Mouse (Mus musculus) thymus, postnatal 0 days (tissue): ENCODE measurements at regions not wholly inside any gene's neighbourhood (a gene's known extent, or its start where the extent isn't known, plus 50 kb on each side); places are given as distances from the start of the nearest gene placed in this dataset.

Source experiments
- DNase-seq: peaks from one replicate; pipeline ENCODE4 v3.0.0-alpha.2; 2015; ENCODE audit warnings: low spot score

DNA sequence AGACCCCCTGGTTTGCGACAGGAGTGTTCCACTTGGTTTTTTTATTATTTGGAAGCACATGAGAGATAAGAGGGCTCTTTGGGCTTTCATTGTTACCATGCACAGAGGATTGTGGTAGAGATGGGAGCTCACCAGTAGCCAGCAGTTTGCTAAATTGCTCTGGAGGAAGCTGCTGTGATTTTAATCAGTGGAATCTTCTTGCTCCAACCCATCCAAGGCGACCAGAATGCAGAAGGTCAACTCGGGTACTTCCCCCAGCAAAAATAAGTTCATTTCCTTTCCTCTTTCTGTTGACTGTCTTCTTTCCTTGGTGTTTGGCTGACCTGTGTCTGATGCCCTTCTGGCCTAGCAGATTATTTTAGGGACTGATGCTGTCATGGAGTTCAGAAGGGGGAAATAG, 184.9 kb downstream of the Foxo1 start:
- no peak for DNase-seq

DNA sequence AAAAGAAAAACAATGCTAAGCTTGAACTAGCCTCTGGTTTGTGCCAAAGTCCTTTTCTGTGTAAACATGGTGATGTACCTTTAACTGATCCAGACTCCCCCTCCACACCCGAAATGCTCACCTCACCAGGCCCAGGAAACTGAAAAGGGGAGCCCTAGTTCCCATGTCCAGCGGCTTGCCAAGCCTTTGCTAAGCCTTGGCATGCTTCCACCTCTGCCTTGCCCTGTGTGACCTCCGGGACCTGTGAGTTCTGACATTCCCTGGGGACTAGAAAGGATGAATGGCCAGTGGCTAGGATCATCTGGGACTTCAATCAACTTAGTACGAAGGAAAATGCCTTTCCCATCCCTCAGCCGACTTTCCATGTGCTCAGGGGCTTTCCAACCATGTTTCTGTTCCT, 184.2 kb downstream of the Foxo1 start:
- DNase-seq, result no peak

DNA sequence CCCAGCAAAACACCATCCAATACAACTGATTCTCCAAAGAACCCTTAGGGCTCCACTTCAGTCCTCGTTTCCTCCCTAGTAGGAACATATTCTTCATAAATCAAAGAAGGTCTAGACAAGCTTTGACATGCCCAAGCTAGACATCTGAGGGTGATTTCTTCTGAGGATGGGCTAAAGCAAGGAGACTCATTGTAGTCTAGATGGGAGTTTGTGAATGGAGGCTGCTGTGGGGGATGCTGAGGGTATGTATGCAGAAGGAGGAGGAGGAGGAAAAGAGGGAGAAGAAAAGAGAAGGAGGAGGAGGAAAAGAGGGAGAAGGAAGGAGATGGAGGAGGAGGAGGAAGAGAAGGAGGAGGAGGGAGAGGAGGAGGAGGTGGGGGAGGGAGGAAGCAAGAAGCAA, 178.9 kb downstream of the Foxo1 start:
- no peak for DNase-seq

DNA sequence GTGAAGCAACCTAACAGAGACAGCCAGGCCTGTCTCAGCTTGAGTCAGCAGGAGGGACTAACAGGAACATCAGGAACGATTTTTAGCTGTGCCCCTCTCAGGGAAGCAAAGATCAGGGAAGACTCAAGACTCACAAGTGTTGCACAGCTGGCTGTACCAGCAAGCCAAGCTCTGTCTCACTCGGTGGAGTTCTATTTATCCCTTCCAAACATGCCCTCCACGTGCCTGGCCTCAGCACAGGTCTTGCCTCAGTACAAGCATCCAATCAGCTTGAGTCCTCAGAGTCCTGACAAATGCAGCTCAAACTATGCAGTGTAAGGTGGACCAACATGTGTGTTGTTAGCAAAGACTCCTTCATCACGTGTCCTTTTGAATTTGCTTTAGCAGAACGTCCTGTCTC, 178.4 kb downstream of the Foxo1 start:
- DNase-seq, result no peak

DNA sequence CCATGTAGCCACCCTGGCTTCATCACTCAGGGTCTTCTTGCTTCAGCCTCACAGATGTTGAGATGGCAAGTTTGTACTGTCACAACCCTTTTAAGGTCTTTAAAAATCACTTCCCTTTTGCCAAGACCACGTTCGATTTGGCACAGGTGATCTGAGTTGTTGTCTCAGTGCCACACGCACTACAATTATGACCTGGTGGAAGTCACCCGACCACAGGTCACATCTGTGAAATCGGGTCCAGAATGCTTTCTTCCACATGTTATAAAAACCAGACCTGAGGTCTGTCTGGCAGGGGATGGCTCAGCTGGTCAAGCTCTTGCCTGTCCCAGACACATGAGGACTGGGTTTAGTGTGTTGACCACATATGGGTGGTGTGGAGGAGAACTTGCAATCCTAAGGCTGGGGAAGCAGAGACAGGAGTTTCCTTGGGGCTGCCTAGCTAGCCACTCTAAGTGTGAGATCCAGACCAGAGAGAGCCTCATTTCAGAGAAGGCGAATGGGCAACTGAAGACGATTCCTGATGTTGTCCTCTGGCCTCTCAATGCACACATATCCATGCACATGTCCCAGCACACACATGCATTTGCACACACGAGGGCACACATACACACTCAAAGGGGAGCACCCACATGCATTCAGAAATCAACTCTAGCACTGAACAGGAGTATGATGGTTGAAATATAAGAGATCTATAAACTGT, 176.4 kb downstream of the Foxo1 start:
- DNase-seq, result no peak

DNA sequence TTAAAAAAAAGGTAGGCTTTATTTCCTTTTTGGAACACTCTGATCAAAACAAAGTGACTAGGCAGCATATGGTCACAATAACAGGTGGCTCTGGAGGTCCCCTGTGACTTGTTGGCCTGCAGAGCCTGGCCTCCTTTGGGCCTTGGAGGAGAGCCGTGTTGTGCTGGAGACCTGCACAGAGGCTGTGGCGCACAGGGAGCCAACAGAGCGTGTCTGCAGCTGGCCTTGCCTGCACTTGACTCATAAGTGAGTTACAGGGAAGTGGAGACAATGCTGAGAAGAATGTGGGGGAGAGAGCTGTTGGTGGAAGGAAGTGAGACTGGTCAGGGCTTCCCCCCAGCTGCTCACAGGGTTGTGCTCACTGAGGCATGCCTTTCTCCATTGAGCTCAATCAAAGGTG, 175.7 kb downstream of the Foxo1 start:
- DNase-seq, result peak; percentile 39

DNA sequence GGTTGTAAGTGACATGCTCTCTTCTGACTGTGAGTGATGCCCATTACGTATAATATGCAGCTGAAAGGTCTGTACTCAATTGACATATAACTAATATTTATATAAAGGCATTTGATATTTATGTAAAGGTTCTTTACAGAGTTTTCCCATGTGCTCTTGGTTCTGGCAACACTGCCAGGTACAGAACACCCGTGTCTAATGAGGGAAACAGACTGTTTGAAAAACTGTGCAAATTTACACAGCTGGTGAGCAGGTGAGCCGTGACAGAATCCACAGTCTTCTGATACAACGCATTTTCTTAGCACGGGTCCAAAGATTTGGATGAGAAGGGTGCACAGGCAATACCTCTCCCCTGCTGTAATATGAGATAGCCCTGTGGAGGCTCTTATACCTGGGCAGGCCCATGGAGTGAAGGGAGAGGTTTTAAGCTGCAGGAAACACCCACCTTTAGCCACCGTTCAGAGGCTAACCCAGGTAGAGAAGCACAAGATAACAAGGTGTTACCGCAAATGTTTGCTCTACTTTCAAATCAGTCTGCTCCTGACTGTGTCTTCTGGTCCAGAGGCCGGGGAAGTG, 161.0 kb downstream of the Foxo1 start:
- DNase-seq, result no peak

DNA sequence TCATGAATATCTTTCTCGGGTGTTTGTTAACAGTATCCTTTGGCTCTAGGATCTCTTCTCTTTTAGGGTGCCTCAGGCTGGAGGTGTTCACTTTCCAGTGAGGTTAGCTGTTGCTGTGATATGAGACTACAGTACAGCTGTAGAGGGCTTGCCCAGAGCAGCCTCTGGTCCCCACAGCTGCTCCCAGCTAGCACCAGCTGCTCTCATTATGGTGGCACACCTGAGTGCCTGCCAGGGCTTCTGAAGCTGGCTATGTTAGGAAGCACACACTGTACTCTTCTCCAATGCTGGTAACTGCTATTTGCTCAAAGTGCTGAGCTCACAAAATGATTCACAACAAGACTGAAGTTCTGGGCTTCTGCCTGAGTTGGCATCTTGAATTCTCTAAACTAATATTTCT, 154.7 kb downstream of the Foxo1 start:
- peak; percentile 63 for DNase-seq

DNA sequence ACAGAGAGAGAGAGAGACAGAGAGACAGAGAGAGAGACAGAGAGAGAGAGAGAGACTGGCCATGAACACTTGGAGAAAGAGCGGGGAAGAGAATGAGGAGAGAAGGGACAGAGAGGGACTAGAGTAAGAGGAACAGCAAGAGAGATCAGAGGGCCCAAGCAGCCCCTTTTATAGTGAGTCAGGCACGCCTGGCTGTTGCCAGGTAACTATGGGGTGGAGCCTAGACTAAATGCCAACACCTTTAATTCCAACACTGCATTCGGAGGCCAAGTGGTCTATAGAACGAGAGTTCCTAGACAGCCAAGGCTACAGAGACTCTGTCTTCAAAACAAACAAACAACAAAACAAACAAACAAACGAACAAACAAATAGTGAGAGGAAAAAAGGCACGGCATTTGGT, 148.1 kb downstream of the Foxo1 start:
- no peak for DNase-seq

DNA sequence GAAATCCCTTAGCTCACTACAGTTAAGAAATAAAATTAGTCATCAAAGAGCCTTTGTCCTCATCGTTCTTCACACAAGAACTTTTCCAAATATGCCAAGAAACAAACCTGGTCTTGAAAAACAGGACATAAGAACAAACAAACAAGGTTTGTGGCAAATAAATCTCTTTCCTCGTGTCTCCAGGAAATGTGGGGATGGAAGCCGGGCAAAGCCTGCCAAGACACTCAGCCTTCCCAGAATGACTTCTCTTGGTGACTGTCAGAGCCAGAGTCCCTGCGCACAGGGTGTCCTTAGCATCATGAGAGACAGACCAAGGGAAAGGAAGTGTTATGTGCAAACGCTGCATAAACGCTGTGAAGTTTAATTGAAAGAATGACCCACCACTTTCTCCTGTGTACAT, 147.2 kb downstream of the Foxo1 start:
- DNase-seq, result no peak

DNA sequence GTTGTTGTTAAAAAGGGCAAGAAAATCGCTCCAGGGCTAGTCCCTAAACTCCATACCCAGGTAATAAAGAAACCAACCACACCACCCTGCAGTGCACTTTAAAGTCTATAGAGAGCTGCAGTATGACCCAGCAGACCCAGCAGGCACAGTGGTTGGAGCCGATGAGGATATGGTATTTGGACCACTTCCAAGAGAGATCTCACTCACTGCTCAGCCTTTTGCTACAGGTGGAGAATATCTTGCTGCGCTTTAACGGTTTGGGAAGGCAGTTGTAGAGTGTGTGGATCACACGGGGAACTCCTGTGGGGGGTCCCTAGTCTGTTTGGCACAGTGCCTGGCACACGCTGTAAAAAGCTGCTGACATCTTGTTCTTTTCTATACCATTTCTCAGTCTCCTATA, 145.9 kb downstream of the Foxo1 start:
- no peak for DNase-seq

DNA sequence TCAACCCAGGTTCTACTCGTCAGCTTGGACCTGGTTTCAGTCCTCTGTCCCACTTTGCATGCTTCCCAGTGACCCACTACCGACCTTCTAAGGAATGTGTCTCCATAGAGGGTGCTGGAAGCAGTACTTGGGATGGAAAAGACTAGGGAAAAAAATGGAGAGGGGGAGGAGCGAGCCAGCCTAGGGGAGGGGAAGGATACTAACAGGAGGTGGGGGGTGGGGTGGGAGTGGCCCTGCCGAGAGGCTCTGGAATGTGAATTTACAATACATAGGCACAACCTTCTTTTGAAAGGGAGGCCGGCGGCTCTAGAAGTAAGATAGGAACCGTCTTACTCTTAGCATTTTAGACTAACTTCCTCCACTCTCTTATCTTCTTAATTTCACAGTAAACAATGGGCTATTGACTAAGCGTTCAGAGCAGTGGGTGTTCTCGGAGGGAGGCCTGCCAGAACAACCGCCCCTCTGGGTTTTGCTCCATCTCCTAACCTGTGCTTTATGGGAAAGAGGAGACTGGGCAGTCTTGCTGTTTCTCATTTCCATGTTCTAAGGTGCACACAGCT, 145.1 kb downstream of the Foxo1 start:
- no peak for DNase-seq

DNA sequence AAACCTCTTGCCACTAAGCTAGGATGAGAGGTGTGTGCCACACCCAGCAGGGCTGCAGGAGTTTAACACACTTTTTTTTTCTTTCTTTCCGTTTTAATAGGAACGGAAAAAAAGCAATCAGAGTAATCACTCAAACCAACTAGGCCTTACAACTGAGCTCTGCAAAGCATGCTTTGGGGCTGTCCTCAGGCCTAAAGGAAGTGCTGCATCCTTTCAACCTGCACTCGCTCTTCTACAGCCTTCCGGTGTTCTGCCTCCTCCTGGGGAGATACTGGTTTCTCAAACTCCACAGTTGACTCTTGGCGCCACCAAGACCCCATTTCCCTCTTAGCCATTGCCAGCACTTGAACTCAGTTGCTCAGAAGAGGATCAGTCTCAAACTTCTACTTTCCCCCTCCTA, 143.2 kb downstream of the Foxo1 start:
- peak; percentile 30 for DNase-seq

DNA sequence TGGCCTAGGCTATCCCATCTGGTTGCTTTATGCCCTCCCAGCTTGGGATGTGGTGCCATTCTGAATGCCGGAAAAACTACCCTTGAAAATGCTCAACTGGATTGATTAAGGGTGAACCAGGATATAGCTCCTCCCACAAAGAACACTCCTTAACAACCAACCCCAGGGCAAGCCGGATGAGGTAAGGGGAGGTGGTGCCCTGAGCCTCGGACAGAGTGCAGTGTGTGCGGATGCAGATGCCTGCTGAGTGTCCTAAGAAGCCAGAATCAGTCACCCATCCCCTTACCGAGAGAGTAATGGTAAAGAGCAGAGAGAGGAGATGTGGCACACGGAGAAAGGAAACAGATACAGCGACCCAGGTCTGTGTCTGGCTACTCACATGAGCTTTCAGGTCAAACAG, 141.3 kb downstream of the Foxo1 start:
- DNase-seq, result no peak

DNA sequence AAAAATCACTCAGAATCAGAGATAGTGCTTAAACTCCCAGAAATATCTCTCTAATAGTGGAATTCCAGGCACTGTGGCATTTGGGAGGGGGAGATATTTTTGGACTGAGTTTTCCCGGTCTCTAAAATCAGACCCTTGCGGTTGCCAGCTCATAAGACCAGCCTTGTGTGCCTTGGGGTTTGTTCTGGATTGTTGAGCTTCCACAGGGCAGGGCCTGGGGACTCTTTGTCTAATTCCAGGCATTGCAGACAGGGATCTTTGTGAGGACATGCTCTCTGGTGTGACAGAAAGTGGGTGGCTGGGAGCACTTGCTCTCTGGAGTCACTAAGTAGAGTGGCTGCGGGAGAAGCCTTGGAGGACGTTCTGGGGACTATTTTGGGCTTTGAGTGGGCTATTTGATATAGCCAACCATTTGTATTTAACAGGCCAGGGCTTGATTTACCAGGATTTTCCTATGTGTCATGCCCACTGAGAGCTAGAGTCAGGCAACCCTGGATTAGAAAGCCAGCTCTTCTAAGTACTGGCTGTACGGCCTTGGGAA, 138.7 kb downstream of the Foxo1 start:
- DNase-seq, result no peak

DNA sequence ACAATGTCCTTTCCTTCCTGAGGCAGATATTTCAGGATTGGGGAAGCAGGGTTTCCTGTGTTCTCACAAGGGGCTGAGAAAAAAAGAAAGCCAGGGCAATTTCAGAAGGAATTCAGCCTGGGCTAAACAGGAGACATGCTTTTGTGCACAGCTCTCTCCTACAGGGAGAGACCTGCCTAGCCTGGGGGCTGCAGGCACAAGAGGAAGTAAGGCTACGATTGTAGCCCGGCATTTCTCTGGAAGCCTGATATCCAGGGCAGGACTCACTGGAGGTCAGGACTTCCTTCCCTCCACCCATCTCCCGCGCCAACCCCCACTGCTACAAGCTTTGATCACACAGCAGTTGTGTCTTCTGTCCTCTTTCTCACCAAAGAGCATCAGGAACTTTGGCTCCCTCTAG, 136.5 kb downstream of the Foxo1 start:
- no peak for DNase-seq

DNA sequence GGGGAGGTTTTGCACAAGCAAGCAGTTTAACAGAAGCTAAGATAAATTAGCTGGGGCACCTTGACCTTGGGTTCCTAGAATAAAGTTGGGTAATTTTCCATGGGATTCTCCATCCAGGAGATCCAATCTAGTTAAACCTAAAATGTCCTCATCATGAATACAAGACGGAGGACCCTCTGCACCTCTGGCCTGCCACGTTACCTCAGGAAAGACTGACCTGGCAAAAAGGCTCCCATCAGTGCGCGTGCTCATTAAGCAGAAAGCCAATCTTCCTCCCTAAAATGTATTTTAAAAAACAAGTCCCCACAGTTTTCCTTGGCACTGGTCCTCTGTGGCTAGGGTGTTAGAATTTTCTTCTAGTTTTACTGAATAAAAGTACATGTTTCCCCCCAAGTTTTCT, 134.9 kb downstream of the Foxo1 start:
- DNase-seq, result no peak
